Mouse (Mus musculus): ENCODE data around the gene Lsm3. TPM values are rescaled to one million over a fixed set of nuclear protein-coding genes. Genes with fewer than 3 reads are reported as not detected.
"Not testable (repeated sequence)": the region's sequence is repeated elsewhere in the genome, so short reads cannot be mapped to it uniquely, and the experiment has no call there.

Lsm3 gene
- total RNA-seq (2021), result 10 to 100 TPM; 52.7 to 68.0 TPM
- long read RNA-seq, experiment 1, transcript Lsm3-201 (4 exons, 743 nt), result major isoform, 59 of 65 reads
- long read RNA-seq, experiment 1, partial matches to known transcripts, result 4 of 65 reads
- long read RNA-seq, experiment 1, other reads (novel, unspliced or antisense), result 2 of 65 reads
- long read RNA-seq, experiment 2, transcript Lsm3-201 (4 exons, 743 nt), result major isoform, 25 of 27 reads
- long read RNA-seq, experiment 2, partial matches to known transcripts, result 1 of 27 reads
- long read RNA-seq, experiment 2, other reads (novel, unspliced or antisense), result 0 of 27 reads

DNA sequence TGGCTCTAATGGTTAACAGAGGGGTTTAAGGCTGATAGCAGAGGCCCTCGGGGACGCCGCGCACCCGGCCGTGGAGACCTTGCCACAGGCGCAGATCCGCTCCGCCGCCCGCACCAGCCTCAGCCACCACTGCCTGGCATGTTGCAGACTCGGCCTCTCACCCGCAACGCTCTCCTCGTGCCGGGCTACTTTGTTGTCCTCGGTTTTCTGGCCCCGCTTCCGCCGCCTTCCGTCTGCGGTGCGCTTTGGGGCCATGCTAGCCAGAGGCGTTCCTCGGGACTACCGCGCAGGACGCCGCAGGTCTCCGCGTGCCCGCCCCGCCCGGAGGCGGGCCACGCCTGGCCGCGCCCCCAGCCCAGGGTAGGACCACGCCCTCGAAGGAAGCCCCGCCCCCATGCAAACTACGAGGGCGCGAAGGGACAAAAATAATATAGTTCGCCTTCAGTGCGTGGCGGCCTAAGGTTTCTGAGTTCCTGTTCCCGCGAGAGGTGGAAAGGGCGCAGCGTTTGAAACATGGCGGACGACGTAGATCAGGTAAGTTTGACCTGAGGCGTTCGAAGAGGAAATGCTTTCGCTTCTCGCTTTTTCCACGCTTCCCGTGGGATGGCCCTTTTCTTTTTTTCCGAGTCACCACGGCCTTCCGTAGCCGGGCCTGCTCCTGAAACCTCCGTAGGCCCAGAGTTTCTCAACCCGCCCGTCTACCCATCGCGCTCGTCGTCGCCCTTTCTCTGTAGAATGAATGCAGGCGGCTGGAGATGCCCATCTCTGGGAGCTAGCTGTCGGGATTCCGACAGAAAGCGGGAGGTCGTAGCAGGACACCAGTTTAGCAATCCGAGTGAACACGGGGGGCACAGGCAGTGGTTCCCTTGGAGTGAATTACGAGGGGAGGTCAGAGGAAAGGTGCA lies at the start of gene Lsm3, which contains the start of gene Xpc:
TSS of gene Lsm3 (plus strand) at position 384 of the 905 bp plus-strand sequence.
TSS of gene Xpc (minus strand) at position 344 of the 905 bp plus-strand sequence.
- peak; percentile 97 to 100 for DNase-seq

DNA sequence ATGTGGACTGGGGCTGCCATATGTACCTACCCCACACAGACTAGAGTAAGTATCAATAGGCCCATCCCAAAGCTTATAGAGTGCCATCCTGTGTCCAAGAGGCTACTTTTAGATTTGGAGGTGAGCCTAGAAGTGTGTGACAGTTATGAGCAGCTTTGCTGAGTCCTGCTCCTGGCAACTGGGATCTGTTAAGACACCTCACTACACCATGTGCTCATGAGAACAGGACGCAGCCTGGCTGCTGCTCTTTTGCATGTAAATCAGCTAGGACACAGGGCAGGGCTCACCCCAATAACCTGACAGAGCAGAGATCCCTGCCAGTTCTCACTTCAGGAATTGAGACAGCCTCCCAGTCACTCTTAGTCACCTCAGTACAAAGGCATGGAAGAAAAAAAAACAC lies 48.6 kb upstream of the Lsm3 start:
- DNase-seq, result no peak

DNA sequence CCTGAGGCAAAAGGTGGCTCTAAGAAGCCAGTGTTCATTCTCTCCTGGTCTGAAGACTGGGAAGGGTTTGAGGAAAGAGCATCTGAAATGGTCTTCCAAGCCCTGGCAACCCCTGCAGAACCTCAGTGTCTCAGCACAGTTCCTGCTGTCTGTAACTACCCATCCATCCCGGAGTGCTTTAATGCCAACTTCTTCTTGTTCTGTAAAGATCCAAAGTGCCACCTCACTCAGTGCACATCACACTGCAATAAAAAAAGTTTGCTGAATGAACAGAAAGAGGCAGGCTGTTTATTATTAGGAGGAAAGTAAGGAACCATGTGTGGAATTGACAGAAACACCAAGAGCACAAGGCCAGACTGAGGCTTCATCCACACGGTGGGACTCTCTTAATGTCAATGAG lies 45.0 kb upstream of the Lsm3 start:
- DNase-seq, result no peak

DNA sequence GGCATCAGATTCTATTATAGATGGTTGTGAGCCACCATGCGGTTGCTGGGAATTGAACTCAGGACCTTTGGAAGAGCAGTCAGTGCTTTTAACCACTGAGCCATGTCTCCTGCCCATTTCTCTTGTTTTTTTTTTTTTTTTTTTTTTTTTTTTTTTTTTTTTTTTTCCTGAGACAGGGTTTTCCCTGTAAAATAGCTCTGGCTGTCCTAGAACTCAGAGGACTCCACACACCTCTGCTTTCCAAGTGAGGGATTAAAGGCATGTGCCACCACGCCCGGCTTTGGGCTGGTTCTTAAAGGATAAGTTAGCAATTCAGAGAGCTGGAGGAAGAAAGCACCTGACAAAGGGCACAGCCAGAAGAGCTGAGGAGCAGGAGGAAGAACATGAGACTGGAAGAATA lies 44.3 kb upstream of the Lsm3 start:
- not testable (repeated sequence) for DNase-seq

DNA sequence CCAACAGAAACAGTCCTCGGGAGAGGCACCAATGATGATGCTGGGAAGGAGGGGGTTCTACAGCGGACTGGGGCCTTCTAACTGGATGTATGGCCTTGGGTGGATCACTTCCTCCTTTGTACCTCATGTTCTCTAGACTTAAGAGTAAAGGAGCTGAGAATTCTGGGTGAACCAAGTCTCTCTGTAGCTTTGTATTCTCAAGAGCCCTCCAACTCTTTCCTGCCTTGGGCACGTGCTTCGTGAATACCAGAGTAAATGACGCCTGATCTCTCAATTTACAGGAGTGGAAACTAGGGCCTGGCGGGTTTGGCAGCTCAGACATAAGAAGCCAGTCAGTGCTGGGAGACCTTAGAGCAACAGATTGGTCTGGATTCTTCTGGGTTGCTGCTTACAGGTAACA lies 43.4 kb upstream of the Lsm3 start:
- DNase-seq, result no peak

DNA sequence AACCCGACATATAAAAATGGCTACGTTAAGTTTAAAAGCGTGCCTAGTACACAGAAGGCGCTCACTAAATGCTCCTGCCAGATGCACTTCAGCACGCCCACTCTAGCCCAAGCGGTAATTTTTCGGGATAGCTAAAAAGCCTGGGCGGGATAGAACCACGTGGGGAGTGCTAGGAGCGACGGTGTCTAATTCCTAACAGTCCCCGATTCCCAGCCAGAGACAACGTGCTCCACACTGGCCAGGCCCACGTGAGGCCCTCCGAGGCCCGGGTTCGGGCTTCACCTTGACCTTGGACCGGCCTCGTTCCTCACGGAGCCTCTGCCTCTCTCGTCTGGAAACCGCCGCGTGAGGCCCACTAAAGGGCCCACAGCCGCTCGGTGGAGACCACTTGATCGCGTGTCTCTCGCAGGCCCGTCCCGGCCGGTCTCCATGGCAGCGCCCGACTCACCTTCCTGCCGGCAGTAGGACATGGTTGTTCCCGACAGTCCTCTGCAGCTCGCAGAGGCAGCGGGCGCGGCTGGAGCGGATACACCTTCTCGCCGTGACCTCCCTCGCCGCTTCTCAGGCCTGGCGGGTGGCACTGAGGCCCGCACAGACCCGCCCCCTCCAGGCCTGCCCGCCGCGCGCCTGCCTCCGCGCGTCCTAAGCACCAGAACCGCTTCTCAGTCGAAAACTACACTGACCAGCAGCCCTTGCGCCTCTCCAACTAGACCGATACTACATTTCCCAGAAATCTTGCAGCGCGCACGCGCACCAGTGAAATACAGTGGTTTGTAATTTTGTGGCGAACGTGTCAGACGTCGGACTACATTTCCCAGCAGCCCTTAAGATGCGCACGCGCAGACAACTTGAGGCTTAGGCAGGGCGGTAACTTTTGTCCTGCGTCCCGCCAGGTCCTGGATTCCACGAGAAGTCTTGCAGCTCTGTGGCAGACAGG lies 42.6 kb upstream of the Lsm3 start, which contains the start of the genes Chchd4 and Tmem43:
TSS of gene Chchd4 (minus strand) at position 679 of the 937 bp plus-strand sequence.
TSS of gene Tmem43 (plus strand) at position 836 of the 937 bp plus-strand sequence.
- DNase-seq, result peak; percentile 100

DNA sequence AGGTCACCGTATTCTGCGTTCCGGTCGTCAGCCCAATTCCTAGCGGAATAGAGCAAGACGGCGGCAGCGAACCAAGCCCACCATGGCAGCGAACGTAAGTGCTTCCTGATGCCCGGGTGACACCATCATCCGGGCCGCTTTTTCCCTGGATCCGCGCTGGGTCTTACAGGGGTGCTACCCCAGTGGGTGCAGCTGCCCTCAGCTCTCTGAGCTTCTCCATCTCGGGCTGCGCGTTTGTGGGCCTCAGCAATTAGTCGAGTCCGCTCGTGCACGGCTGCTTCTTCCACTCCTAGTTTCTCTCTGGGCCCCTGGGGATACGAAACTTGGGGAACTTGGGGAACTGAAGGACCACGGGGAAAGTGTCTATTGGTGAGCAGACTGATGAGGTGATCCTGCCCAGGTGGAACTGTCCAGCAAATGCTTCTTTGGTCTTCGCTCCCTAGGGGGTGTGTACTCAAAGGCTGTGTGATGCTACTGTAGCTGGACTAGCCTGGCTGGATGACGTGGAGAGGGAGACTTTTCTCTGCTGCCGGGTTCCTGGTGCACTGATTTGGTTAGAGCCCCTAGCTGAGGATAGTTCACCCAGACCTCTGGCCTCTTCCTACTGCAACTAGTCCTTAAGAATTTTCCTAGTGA lies 41.8 kb upstream of the Lsm3 start:
- DNase-seq, result peak in 1 of 2 experiments; percentile 18

DNA sequence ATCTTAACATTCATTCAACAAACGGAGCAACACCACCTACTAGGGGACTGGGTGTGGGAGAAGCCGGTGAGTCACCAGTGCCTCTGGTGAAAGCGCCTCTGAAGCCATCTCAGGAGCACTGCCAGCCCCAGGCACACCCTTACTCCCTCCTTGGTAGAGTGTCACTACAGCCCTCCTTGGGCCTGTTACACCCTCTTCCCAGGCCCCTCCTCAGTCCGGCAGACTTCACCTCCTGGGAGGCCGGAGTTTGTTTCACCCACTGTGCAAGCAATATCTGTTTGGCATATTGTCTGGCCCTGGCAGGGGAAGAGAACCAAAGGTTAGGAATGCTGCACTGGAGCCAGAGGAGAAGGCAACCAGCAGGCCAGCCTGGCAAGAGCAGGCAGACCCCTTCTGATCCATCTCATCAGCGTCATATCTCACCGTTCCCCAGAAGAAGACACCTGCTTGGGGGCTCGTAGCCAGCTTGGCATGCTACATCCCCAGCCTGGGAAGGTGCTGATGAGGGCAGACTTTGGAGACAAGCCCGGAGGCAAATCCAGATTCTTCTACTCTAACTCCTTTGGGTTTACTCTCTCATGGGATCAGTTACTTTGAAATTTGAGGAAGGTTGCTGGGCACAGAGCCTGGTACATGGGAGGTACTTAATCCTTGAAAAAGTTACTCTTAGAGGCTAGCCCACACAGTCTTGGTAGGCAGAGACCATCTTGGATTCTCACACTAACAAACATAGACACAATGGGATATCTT lies 41.1 kb upstream of the Lsm3 start:
- peak in 1 of 2 experiments; percentile 54 for DNase-seq

DNA sequence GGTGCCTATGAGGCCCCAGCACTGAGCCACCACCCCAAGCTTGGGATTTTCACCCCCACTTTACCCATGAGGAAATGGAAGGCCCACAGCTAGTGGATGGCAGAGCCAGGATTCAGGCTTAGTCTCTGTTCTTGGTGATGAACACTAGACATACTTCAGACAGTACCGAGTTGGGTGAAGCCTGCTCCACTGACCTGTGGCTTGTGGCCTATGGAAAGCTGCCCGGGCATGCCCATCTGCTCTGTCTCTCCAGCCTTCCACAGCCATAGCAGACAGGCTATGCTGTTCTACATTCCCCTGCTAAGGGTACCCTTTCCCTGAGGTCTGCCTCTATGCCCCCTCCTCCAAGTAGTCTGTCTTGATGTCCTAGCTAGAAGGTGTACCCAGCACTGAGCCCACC lies 39.2 kb upstream of the Lsm3 start:
- DNase-seq, result no peak

DNA sequence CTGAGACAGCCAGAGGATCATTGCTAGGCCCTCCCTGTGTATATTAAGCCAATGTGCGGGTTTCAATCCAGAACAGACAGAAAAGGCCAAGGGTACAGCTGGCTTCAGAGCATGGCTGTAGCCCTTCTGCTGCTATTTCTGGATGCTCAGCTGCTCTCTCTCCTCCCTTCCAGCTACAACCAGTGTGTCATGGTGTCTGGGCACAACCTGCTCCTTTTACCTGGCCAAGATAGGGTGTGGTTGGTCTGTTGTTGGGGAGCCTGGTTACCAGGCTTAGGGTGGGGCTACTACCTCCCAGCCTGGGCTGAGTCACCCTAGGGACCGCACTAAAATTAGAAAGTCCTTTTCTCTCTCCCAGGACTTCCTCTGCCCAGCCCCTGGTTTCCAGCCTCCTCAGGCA lies 32.4 kb upstream of the Lsm3 start:
- peak; percentile 29 to 57 for DNase-seq

DNA sequence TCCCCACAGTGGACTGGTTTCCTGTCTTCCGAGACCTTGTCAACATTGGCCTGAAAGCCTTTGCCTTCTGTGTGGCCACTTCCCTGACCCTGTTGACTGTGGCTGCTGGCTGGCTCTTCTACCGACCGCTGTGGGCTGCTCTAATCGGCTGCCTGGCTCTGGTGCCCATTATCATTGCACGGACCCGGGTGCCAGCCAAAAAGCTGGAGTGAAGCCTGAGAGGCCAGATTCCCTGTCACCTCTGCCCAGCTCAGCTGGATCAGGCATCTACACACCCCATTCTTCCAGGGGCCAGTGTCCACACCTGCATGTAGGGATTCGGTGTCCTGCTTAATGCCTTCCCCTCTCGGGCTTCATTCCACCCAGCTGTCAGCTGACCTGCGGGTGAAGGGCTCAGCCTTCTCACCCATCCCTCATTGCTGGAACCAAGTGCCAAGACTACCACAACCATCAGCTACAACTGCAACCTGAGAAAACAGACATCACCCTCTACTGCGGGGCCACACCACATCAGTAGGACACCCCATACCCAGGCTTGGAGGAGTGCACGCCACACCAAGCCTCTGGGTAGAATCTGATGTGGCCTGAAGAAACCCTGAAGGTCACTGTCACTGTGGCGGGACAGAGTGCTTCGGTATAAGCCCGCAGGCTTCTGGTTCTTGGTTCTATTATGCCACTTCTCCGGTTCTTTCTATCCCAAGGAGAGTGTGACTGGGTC lies 28.8 kb upstream of the Lsm3 start:
- DNase-seq, result peak; percentile 30 to 41

DNA sequence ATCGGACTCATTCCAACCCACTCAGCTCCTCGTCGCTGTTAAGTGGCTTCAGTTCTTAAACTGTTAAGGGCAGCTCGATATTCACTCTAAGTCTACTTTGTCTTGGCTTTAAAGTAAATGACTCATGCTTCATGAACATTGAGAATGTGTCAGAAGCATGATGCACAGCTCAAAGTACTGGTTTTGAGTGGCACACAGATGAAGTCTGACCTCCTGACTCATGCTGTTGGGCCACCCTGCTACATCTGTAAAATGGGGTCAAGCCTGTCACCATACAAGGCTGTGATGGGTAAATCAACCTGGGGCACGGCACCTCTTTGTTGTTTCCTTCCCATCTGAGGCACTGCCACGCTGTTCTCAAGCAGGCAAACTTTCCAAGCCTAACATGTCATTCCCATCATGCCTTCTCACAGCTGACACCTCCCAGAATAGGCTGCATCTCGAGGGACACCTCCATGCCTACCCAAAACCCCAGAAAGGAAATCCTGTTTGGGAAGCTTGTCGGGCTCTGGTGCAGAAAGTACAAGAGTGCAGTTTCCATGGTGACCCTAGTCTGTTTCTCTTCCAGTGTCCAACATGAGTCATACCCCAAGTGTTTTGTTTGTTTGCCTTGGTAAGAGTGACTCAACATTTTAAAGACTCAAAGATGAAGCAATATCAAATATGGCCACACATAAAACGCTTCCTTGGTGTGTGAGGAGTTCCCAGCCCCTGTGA lies 27.1 kb upstream of the Lsm3 start:
- peak; percentile 75 to 86 for DNase-seq

DNA sequence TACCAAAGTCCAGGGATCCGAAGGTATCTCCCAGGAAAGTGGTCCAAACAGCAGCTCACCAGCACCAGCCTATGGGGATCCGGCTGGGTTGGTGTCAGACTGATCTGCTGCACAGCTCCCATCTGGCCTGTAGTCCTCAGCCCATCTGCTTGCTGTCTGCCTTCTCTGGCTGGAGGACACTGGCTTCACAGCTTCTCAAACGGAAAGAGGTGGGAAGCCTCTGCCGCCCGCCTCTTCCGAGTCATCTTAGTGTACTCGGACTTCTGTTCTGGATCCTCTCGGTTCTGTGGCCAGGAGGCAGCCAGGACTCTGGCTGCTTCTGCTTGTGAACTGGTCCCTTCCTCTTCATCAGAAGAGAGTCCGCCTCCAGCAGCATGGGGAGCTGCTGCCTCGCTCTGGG lies 25.9 kb upstream of the Lsm3 start:
- peak; percentile 56 to 60 for DNase-seq

DNA sequence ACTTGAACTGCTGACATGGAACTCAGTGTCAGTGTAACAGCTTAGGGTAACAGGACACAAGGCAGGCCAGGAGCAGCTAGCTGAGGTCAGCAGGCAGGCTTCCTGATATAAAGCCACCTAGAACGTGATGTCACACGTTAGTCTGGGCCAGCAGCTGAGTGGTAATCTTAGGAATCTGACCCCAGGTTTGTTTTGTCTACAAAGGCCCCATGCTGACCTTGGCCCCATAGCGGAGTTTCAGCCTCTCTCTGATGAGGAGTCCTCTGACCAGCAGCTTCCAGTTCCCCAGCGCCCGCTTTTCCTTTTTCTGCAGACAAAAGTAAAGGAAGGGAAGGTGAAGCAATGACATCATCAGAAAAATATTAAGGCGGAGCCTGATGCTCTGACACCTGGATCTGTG lies 24.7 kb upstream of the Lsm3 start:
- no peak for DNase-seq

DNA sequence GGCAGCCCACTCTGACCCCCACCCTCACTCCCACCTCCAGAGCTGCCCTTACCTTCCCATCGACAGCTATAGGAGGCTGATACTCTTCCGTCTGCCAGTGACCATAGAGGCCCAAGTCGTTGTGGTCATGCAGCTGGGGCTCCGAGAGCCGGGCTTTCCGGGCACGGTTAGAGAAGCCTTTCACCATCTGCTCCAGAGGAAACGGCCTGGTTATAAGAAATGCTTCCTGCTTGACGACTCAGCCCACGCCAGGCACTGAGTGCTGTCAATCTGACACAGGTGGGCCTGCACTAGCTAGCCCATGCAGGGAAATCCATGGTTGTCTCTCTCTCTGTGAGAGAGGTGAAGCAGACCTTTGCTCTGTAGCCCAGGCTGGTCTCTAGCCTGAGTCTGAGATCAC lies 22.7 kb upstream of the Lsm3 start:
- no peak for DNase-seq

DNA sequence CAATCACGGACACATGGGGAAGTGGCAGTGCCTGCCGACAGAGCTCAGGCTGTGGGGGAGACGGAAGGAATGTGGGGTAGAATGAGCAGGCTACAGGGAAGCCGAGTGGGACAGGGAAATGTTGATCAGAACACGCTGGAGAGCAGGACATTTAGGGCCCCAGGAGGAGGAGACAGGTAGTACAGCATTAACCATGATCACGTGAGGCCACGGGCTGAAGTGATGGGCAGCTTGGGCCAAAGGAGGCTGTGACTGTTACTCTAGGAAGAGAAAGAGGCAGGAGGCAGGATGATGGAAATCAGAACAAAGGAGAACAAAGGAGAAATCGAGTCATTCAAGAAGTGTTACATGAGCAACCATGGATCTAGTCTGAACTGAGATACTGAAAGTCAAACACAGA lies 21.2 kb upstream of the Lsm3 start:
- DNase-seq, result no peak

DNA sequence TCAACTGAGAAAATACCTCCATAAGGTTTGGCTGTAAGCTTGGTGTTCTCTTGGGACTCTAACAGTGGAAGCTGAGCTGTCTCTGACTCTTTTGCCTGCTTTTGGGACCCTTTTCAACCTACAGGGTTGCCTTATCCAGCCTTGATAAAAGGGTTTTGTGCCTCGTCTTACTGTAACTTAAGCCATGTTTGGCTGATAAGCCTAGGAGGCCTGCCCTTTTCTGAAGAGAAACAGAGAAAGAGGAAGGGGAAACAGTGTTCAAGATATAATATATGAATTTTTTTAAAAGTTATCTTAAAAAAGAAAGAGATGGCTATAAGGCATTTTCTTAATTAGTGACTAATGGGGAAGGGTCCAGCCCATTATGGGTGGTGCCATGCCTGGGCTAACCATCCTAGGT lies 12.4 kb upstream of the Lsm3 start:
- DNase-seq, result no peak

DNA sequence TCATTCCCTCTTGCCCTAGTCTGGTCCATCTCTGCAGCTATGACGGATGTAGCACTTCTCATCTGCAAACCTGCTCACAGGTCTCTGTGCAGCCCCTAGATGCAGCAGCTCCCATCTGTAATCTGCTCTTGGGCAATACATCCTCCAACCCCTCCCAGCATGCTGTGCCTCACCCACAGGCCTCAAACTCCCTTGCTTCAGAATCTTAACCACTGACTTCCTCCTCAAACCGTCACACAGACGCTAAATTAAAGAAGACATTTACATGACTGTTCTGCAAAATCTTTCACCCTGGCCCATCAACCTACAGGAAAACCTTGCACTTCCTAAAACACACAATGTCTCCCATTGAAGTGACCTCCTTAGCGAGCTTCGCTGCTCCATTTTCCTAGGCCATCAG lies 9.7 kb upstream of the Lsm3 start:
- no peak for DNase-seq

DNA sequence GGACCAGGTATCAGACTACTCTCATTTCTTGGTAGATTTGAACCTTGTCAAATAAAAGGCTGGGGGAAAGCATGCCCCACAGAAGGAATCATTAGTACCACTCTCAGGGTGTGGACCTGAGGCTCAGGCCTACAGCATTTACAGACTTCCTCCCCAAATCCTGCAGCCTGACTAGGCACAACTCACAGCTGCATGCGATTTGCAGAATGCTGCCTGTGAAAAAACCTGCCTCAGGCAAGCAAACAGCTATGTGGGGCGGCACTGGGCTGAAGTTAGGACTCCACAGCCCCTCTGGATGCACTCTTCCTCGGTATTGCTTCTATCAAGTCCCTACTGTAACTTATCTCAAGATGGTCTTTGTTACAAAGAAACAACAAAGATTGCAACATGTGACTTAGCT lies 7.7 kb upstream of the Lsm3 start:
- DNase-seq, result no peak

Data from heart, adult 18-20 months (tissue).